Mouse (Mus musculus) liver, postnatal 0 days (tissue): ENCODE measurements around the gene Ier5.

Experiments used
- CTCF ChIP-seq: sonication (generic); IDR thresholded peaks from 2 replicates; pipeline ENCODE4 v1.5.1; 2016; ENCODE audit warnings: antibody characterized with exemption, low read depth
- EP300 ChIP-seq: IDR thresholded peaks from 2 replicates; pipeline ENCODE4 v1.6.1; 2016; ENCODE audit warnings: antibody characterized with exemption, low read depth, mild to moderate bottlenecking

- TF ChIP-seq CTCF (no peak), EP300 (no peak)
Observed at GRCm38 (mm10) chr1:155086416-155086815, 13.0 kb downstream of the Ier5 start.
